Mouse (Mus musculus) cerebellum, postnatal 36 days (tissue): ENCODE data around the gene Slc34a2.

Source experiments
- DNase-seq, 2 experiments: peaks; one replicate each; pipeline ENCODE4 v3.0.0; 2021 to 2022; ENCODE audit warnings: mixed read lengths in 2 of 2

Slc34a2 gene

GRCm38 (mm10) chr5:53112942-53113341 is 75.1 kb downstream of the Slc34a2 start:
- no peak for DNase-seq

DNA sequence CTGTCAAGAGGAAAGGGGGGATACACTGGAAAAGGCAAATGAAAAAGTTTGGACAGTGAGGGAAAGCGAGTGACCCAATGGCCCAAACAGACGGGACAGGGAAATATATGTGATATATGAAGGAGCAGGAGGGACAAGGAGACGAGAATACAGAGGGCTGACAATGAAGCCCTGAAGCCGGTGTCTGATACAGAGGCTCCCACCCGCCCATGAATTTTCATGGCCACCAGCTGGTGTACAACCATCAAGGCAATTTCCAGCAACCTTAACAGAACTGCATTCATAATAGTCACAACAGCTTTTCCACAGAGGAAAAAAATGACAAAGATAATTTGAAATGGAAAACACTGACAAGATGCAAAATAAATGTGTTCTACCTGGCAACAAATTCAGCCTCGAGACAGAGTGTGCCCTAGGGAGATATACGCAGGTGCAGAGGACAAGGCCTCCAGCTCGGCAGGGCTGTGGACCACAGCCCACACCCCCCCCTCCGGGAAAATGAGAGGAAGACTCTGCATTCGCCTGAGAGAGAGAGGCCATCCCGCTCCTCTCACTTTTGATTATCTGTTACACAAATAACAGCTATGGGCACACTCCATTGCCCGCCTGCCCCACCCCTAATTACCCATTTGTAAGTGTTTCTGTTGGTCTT is 76.9 kb downstream of the Slc34a2 start:
- DNase-seq: no peak

DNA sequence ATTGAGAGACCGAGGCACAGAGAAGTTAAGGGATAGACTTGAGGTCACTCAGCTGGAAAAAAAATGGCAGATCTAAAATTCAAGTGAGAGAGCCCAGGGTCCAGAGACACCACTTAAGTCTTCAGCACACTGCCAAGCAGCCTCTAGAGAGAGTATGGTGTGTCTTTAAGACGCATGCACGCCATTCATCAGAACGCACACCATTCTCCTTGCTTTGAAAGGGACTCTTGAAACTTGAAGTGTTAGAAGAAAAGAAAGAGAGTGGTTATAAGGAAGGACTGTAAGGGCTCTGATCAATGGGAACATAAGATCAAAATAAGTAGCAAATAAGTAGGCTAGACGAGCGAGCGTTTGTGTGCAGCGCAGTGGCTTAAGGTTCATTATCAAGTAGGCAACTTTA is 80.3 kb downstream of the Slc34a2 start:
- DNase-seq: no peak

DNA sequence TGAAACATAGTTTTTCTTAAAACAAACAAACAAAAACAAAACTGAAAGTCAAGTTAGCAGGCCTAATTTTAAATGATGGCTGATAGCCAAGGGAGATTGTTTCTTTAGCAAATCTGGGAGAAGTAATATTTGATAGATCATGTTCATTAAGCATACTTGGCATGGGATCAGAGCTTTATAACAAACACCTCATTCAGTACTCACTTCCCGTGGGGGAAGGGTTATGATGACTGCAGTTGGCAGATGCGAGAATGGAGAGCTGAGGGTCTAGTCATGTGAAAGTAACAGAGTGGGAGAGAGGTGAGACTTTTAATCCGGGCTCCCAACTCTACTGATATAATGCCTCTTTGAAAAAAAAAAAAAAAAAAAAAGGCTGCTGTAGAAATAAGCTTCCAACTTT is 81.8 kb downstream of the Slc34a2 start:
- no peak for DNase-seq
